In genomic region chr9:65828511-65828910, GRCm38 (mm10) we compare ENCODE assay signal across 9 mouse cellular contexts. TPM values are rescaled to one million over a fixed set of nuclear protein-coding genes. Genes with fewer than 3 reads are reported as not detected.
A peak's percentile ranks its signal among the peaks of the same experiment; 100 is the strongest.
DNase-seq lines count a peak whose midpoint lies in the region; ATAC-seq lines count a peak whose summit lies in the region.
"Had no signal": no experiment of that assay in that cellular context is flagged by ENCODE, and none has a peak within 500 bp of the region (broad histone marks: within the 10 kb centered on the region; RNA-seq: fewer than 3 reads in every experiment).

No protein-coding gene starts in this region.

- peak overlapping the region; percentile 94 for H3K4me3 ChIP-seq in heart, embryonic 11.5 days (ENCODE audit: low read depth, low read length)
- peak overlapping the region; percentile 92 for H3K4me3 ChIP-seq in embryonic facial prominence, embryonic 10.5 days
- peak overlapping the region; percentile 92; the same call in 1 of the 2 replicates for H3K4me3 ChIP-seq in intestine, embryonic 15.5 days (replicated peaks)
- no peak overlapping the region for H3K4me3 ChIP-seq in midbrain, embryonic 16.5 days (ENCODE audit: low read depth, low read length)

- no peaks in the 10 kb centered on the region for H3K36me3 ChIP-seq in heart, embryonic 11.5 days (ENCODE audit: control insufficient read depth, insufficient read depth, low read length)
- no peaks in the 10 kb centered on the region for H3K36me3 ChIP-seq in embryonic facial prominence, embryonic 10.5 days (replicated peaks)
- no peaks in the 10 kb centered on the region for H3K36me3 ChIP-seq in intestine, embryonic 15.5 days
- H3K36me3 ChIP-seq in midbrain, embryonic 16.5 days (ENCODE audit: control insufficient read depth, insufficient read depth, low read length), result no peaks in the 10 kb centered on the region

- H3K27me3 ChIP-seq in heart, embryonic 11.5 days (ENCODE audit: control insufficient read depth, insufficient read depth, low read length), result no peaks in the 10 kb centered on the region
- no peaks in the 10 kb centered on the region for H3K27me3 ChIP-seq in embryonic facial prominence, embryonic 10.5 days (replicated peaks; ENCODE audit: low read depth, poor library complexity, severe bottlenecking)
- no peaks in the 10 kb centered on the region for H3K27me3 ChIP-seq in intestine, embryonic 15.5 days (replicated peaks)
- H3K27me3 ChIP-seq in midbrain, embryonic 16.5 days (ENCODE audit: control insufficient read depth, insufficient read depth, low read depth, low read length), result no peaks in the 10 kb centered on the region

- H3K4me1 ChIP-seq in heart, embryonic 11.5 days (ENCODE audit: control insufficient read depth, insufficient read depth, low read length), result peaks cover 33% of the 10 kb centered on the region
- peaks cover 44% of the 10 kb centered on the region for H3K4me1 ChIP-seq in embryonic facial prominence, embryonic 10.5 days
- H3K4me1 ChIP-seq in intestine, embryonic 15.5 days (replicated peaks), result peaks cover 24% of the 10 kb centered on the region
- peaks cover 30% of the 10 kb centered on the region for H3K4me1 ChIP-seq in midbrain, embryonic 16.5 days (ENCODE audit: control insufficient read depth, insufficient read depth, low read length)

- WGBS in heart, embryonic 11.5 days (ENCODE audit: insufficient replicate concordance), result 11% methylated on average over 3 of the region's 3 CpGs
- WGBS in embryonic facial prominence, embryonic 10.5 days, result 47% methylated on average over 3 of the region's 3 CpGs
- WGBS in intestine, embryonic 15.5 days, result 16% methylated on average over 3 of the region's 3 CpGs
- WGBS in midbrain, embryonic 16.5 days, result 47% methylated on average over 3 of the region's 3 CpGs

- H3K27ac ChIP-seq in heart, embryonic 11.5 days (ENCODE audit: low read depth, low read length), result peak overlapping the region; percentile 100; the same call in 1 of the 2 replicates
- H3K27ac ChIP-seq in embryonic facial prominence, embryonic 10.5 days (replicated peaks), result peak overlapping the region; percentile 99
- H3K27ac ChIP-seq in intestine, embryonic 15.5 days, result peak overlapping the region; percentile 99
- H3K27ac ChIP-seq in midbrain, embryonic 16.5 days (ENCODE audit: low read length), result no peak overlapping the region
- H3K27ac ChIP-seq: macrophage had no signal

- no peak for DNase-seq in heart, adult 8-10 months (ENCODE audit: low spot score)
- DNase-seq in embryonic facial prominence, embryonic 10.5 days (ENCODE audit: low spot score), result no peak
- DNase-seq in urinary bladder, postnatal 10 days (ENCODE audit: low spot score), result no peak
- no peak for DNase-seq in cerebellum, adult 9-11 months
- DNase-seq in left cerebral cortex, postnatal 4 days, result no peak

- peak overlapping the region; percentile 63 for H3K4me2 ChIP-seq in heart, embryonic 11.5 days
- peak overlapping the region; percentile 70 for H3K4me2 ChIP-seq in intestine, embryonic 15.5 days (replicated peaks)
- H3K4me2 ChIP-seq in midbrain, embryonic 16.5 days (ENCODE audit: low read length), result peak overlapping the region; percentile 79

- no peak for ATAC-seq in heart, embryonic 11.5 days (replicated peaks; ENCODE audit: insufficient number of reproducible peaks, low FRiP score, low TSS enrichment)
- ATAC-seq in intestine, embryonic 15.5 days, result no peak
- no peak for ATAC-seq in midbrain, embryonic 16.5 days

- H3K9ac ChIP-seq in heart, embryonic 11.5 days (ENCODE audit: low read depth, low read length), result peak overlapping the region; percentile 98; the same call in 1 of the 2 replicates
- H3K9ac ChIP-seq in intestine, embryonic 15.5 days, result no peak overlapping the region
- H3K9ac ChIP-seq in midbrain, embryonic 16.5 days (ENCODE audit: low read depth, low read length), result no peak overlapping the region

- no peaks in the 10 kb centered on the region for H3K9me3 ChIP-seq in heart, embryonic 11.5 days (replicated peaks; ENCODE audit: control insufficient read depth, low read length)
- H3K9me3 ChIP-seq in embryonic facial prominence, embryonic 10.5 days, result no peaks in the 10 kb centered on the region
- H3K9me3 ChIP-seq in intestine, embryonic 15.5 days, result no peaks in the 10 kb centered on the region
- H3K9me3 ChIP-seq in midbrain, embryonic 16.5 days (replicated peaks; ENCODE audit: control insufficient read depth, low read length, poor library complexity, severe bottlenecking), result no peaks in the 10 kb centered on the region

- intact Hi-C loops in left cerebral cortex, postnatal 4 days (cut with DNase I), result loop anchor here (5.0 to 10.0 kb wide), 3 partner anchors 46 to 131 kb away; no protein-coding TSS in a partner anchor

RNA-seq across cellular contexts. Expression of gene Zfp609, which starts 1.1 kb away (rescaled TPM):
- 5.1 and 8.1 TPM in 2 replicates for polyA plus RNA-seq in heart, embryonic 11.5 days (2014; fragmentation: Nextera tagmentation; extraction: Ambion mirVana)
- 10 to 100 TPM; 21.6 to 25.1 (median 22.2) TPM for total RNA-seq in heart, adult 8-10 months (2022)
- polyA plus RNA-seq in embryonic facial prominence, embryonic 10.5 days (2016; fragmentation: Nextera tagmentation; extraction: Ambion mirVana), result 6.9 and 7.0 TPM in 2 replicates
- polyA plus RNA-seq in intestine, embryonic 15.5 days (2015; fragmentation: Nextera tagmentation; extraction: Ambion mirVana), result 5.6 TPM in 2 replicates
- polyA plus RNA-seq in midbrain, embryonic 16.5 days (2015; fragmentation: Nextera tagmentation; extraction: Ambion mirVana), result 6.6 and 6.8 TPM in 2 replicates
- total RNA-seq in left cerebral cortex, postnatal 4 days (2021), result 10 to 100 TPM; 59.4 to 65.0 TPM
